Mouse (Mus musculus): ENCODE results near the gene Gm12830.
A peak's percentile ranks its signal among the peaks of the same experiment; 100 is the strongest.

Gene Gm12830

GRCm38 (mm10) chr4:114845622-114846021 is 24.1 kb downstream of the Gm12830 start:
- DNase-seq, result no peak

GRCm38 (mm10) chr4:114846723-114847122 is 25.2 kb downstream of the Gm12830 start:
- DNase-seq, result no peak

GRCm38 (mm10) chr4:114853968-114854367 is 32.4 kb downstream of the Gm12830 start:
- DNase-seq, result no peak

GRCm38 (mm10) chr4:114858426-114858825 is 36.9 kb downstream of the Gm12830 start:
- DNase-seq, result no peak

GRCm38 (mm10) chr4:114863166-114863565 is 41.6 kb downstream of the Gm12830 start:
- DNase-seq, result no peak

- no peak for DNase-seq
These were observed 48.4 kb downstream of the Gm12830 start for GRCm38 (mm10) chr4:114869765-114870490.

- DNase-seq, result no peak
These were observed 55.0 kb downstream of the Gm12830 start for GRCm38 (mm10) chr4:114876441-114876972.

GRCm38 (mm10) chr4:114882232-114882631 is 60.7 kb downstream of the Gm12830 start:
- DNase-seq, result no peak

- peak in 1 of 2 experiments; percentile 38 for DNase-seq
These were observed 76.3 kb downstream of the Gm12830 start for GRCm38 (mm10) chr4:114897853-114898252.

- no peak for DNase-seq
These were observed 78.4 kb downstream of the Gm12830 start for GRCm38 (mm10) chr4:114899885-114900284.

GRCm38 (mm10) chr4:114900866-114901642 is 79.5 kb downstream of the Gm12830 start:
- no peak for DNase-seq

- no peak for DNase-seq
These were observed 80.3 kb downstream of the Gm12830 start for GRCm38 (mm10) chr4:114901643-114902351.

- no peak for DNase-seq
These were observed 81.3 kb downstream of the Gm12830 start for GRCm38 (mm10) chr4:114902641-114903421.

- DNase-seq, result no peak
These were observed 81.9 kb downstream of the Gm12830 start for GRCm38 (mm10) chr4:114903422-114903782.

GRCm38 (mm10) chr4:114905501-114905900 is 84.0 kb downstream of the Gm12830 start:
- no peak for DNase-seq
